Mouse (Mus musculus): ENCODE measurements around the gene Rsrc1. TPM values are rescaled to one million over a fixed set of nuclear protein-coding genes. Genes with fewer than 3 reads are reported as not detected.

The Rsrc1 gene
- polyA plus RNA-seq, 1 experiment from 2014 or later = 21.3 TPM

DNA sequence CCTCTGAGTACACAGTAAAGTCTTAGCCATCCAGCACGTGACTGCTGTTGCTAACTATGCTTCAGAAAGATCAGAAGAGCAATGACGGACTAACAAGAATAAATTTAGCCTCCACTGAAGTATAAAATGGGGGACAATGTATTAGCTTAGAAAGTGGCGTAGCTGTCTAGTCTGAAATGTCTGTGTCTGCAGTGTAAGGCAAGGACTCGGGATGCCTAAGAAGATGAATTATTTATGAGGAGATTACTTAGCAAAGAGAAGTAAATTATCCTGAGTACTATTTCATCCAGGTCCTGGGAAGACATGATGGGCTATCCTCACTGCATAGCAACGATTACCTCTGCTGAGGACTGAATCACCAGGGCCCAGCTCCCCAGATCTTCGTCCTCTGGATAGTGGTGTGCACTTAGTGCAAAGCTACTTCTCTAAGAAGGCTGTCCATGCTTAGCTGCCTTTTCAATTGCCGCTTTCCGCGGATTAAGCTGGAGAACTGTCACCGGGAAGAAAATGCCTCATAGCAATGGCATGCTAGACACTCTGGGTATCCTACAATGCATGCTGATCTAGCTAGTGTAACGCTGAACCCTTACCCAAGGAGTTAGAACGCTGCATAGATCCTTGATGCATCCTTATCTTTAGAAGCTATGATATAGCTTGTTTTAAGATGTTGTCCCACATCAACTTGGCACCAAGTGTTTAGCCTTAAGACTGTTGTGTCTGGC lies 370.4 kb downstream of the Rsrc1 start:
- Histone ChIP-seq H3K4me3 (no peak overlapping the region), H3K4me2 (no peak overlapping the region), H3K27ac (no peak overlapping the region), H3K27me3 (no peaks in the 10 kb centered on the region), H3K9ac (no peak overlapping the region), H3K36me3 (0 out of 2 replicates have a peak, but pooled peaks cover 2% of the 10 kb centered on the region), H3K4me1 (replicated peaks) (no peaks in the 10 kb centered on the region), H3K9me3 (replicated peaks) (no peaks in the 10 kb centered on the region)
- WGBS = 70% methylated on average over 12 of the region's 12 CpGs
- ATAC-seq (replicated peaks; ENCODE audit: insufficient number of reproducible peaks, insufficient read depth, low FRiP score, low read depth) = no peak

DNA sequence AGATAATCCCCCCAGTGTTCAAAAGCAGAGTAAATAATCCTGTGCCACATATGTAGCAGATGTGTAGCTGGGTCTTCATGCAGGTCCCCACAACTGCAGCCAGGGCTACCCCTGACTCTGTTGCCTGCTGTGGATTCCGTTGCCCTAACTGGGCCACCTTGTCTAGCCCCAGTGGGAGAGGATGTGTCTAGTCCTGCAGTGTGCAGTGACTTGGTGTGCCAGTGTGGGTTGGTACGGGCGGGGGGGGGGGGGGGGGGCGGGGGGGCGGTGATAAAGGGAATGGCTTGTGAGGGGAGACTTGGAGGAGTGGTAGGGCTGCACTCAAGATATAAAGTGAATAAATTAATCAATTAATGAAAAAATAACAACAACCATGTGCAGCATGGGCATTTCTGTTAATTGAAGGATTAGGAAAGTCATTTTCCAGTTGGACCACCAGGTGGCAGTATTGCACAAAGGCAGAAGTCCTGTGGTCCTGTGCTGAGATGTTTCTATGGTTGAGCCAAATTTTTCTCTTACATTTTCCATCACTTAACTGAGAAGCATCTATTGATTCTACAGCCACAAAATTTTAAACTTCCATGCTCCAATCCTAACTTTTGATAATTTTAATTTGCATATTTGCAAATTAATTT lies 371.1 kb downstream of the Rsrc1 start:
- 24% methylated on average over 4 of the region's 5 CpGs for WGBS
- Histone ChIP-seq H3K36me3 (0 out of 2 replicates have a peak, but pooled peaks cover 7% of the 10 kb centered on the region), H3K27ac (no peak overlapping the region), H3K9ac (no peak overlapping the region), H3K4me3 (no peak overlapping the region), H3K27me3 (no peaks in the 10 kb centered on the region), H3K4me2 (no peak overlapping the region), H3K4me1 (replicated peaks) (no peaks in the 10 kb centered on the region), H3K9me3 (replicated peaks) (no peaks in the 10 kb centered on the region)
- 0 out of 2 replicates have a peak, but pooled peaks have one; percentile 31 for ATAC-seq (replicated peaks; ENCODE audit: insufficient number of reproducible peaks, insufficient read depth, low FRiP score, low read depth)

DNA sequence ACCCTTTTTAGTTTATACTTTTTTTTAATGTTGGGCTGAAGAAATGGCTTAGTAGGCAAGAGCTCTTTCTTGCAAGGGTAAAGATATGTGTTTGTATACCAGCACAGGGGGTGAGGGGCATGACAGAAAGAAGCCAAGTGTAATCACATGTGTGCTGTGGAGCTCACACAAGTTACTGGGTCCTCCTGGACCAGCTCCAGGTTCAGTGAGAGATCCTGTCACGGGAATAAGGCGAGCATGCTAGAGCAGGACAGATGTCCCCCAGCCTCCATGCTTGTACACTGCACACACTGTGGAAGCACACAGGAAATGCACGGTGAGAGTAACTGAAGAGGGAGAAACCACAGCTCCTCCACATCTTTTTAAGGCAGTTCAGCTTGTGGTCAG lies 371.6 kb downstream of the Rsrc1 start:
- ATAC-seq (replicated peaks; ENCODE audit: insufficient number of reproducible peaks, insufficient read depth, low FRiP score, low read depth) = no peak
- H3K27ac ChIP-seq = no peak overlapping the region; the same call in 1 of the 2 replicates
- 76% methylated on average over 3 of the region's 3 CpGs for WGBS
- no peak overlapping the region for H3K4me2 ChIP-seq
- no peaks in the 10 kb centered on the region for H3K4me1 ChIP-seq (replicated peaks)
- H3K9ac ChIP-seq = no peak overlapping the region
- H3K4me3 ChIP-seq = no peak overlapping the region
- H3K27me3 ChIP-seq = no peaks in the 10 kb centered on the region
- H3K36me3 ChIP-seq = 0 out of 2 replicates have a peak, but pooled peaks cover 12% of the 10 kb centered on the region
- H3K9me3 ChIP-seq (replicated peaks) = no peaks in the 10 kb centered on the region

DNA sequence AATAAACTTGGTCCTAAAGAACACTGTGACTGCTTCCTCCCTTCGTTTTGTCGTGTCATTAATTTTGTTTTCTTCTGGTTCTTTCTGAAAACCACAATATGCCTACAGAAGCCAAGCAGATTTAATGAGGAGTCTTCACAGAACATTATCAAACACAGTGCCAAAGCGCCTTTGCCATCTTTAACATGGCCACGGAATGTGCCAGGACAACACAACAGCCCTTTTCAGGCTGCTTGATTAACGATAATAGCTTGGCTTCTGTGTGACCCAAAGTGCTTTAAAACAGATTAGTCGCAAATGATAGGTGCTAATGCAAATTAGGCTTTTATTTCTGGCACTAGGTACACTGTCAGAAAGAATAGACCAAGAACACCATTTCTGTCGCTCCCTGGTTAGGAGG lies 377.2 kb downstream of the Rsrc1 start:
- Histone ChIP-seq H3K27me3 (no peaks in the 10 kb centered on the region), H3K27ac (no peak overlapping the region), H3K4me2 (no peak overlapping the region), H3K4me1 (replicated peaks) (no peaks in the 10 kb centered on the region), H3K4me3 (no peak overlapping the region), H3K36me3 (0 out of 2 replicates have a peak, but pooled peaks cover 13% of the 10 kb centered on the region), H3K9me3 (replicated peaks) (no peaks in the 10 kb centered on the region), H3K9ac (no peak overlapping the region)
- no peak for ATAC-seq (replicated peaks; ENCODE audit: insufficient number of reproducible peaks, insufficient read depth, low FRiP score, low read depth)
- 83% methylated on average over 7 of the region's 7 CpGs for WGBS

DNA sequence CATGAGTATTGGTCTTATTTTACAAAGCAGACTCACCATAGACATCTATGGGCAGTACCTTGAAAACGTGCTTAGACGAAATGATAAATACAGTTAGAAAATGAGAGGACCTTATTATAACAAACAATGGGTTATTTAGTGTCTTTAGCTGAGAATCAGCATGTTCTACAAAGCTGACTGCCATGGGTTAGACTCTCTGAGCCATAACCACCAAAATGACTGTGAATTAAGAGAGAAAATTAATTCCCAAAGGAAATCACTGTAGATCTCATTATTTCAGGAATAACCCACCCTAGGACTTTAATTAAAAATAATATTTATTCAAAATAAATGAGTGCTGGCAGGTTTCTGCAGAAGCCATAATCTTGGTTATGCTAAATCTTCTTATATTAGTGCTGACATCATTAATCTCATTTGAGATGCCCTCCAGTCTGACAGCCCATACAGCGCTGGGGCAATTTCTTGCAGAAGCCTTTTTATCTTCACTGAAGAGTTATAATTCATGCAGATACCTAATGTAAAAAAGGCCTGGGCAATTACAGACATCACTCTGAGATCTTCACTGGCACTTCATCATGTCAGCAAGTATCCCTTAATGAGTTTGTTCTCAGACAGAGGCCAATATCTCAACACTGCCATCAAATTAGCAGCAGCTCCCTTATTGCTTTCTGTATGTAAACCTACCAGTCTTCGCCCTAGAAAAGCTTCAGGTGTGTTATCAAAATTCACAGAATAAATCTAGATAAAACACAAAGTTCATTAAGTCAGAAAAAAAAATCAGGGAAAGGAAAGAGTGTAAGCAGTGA lies 385.1 kb downstream of the Rsrc1 start:
- Histone ChIP-seq H3K36me3 (no peaks in the 10 kb centered on the region), H3K9ac (no peak overlapping the region), H3K4me2 (no peak overlapping the region), H3K27ac (no peak overlapping the region), H3K27me3 (no peaks in the 10 kb centered on the region), H3K4me3 (no peak overlapping the region), H3K9me3 (replicated peaks) (no peaks in the 10 kb centered on the region), H3K4me1 (replicated peaks) (peaks cover 21% of the 10 kb centered on the region)
- no peak for ATAC-seq (replicated peaks; ENCODE audit: insufficient number of reproducible peaks, insufficient read depth, low FRiP score, low read depth)
- 74% methylated on average over 4 of the region's 4 CpGs for WGBS

DNA sequence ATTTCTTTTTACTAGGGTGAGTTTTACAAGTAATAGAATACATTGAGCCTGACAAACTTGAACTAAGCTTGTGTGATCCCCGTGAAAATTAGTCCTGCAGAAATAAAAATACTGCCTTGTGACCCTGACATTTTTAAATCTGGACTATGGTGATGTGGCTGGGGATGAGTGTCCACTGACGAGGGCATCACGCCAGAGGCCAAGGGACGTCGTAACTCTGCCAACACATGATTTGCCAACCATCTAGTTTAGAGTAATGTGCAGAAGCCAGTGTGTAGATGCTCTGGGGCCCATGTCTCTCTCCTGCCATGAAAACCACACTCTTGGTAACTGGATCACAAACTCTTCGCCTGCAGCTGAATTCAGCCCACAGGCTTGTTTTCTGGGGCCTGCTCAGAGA lies 386.3 kb downstream of the Rsrc1 start:
- Histone ChIP-seq H3K4me2 (no peak overlapping the region), H3K9ac (no peak overlapping the region), H3K27me3 (no peaks in the 10 kb centered on the region), H3K4me1 (replicated peaks) (peaks cover 29% of the 10 kb centered on the region), H3K4me3 (no peak overlapping the region), H3K36me3 (no peaks in the 10 kb centered on the region), H3K9me3 (replicated peaks) (no peaks in the 10 kb centered on the region), H3K27ac (no peak overlapping the region; the same call in 1 of the 2 replicates)
- no peak for ATAC-seq (replicated peaks; ENCODE audit: insufficient number of reproducible peaks, insufficient read depth, low FRiP score, low read depth)
- WGBS = 64% methylated on average over 6 of the region's 6 CpGs

DNA sequence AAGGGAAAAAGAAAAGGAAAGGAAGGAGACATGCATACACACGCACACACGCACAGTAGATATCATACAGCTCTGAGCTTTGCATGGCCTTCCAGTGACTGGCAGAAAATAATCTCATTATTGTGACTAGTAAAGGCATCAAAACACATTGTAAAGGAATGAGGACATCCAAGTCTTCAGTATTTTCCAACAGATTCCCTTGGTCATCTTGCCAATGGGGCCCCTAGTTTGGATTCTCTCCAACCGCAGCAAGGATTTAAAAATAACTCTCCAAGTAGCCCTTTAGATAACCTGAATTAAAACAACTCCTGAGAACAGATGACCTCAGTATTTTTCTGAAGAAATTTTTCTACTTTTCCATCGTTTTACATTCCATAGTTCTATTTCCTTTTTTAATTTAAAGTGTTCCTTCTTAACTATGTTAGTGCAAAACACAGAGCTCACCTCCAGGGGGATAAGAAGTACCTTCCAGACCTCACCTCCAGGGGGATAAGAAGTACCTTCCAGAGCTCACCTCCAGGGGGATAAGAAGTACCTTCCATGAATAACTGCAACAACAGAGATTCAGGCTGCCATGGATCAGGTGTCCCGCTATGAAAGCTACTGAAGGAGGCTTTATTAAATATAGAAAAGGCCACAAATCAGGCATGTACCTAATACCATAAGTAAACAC lies 388.4 kb downstream of the Rsrc1 start:
- 44% methylated on average over 5 of the region's 5 CpGs for WGBS
- H3K4me3 ChIP-seq = no peak overlapping the region
- no peaks in the 10 kb centered on the region for H3K36me3 ChIP-seq
- peak overlapping the region; percentile 71 for H3K27ac ChIP-seq
- H3K9ac ChIP-seq = no peak overlapping the region
- no peaks in the 10 kb centered on the region for H3K9me3 ChIP-seq (replicated peaks)
- no peak for ATAC-seq (replicated peaks; ENCODE audit: insufficient number of reproducible peaks, insufficient read depth, low FRiP score, low read depth)
- no peaks in the 10 kb centered on the region for H3K27me3 ChIP-seq
- H3K4me2 ChIP-seq = peak overlapping the region; percentile 34
- H3K4me1 ChIP-seq (replicated peaks) = peaks cover 29% of the 10 kb centered on the region

DNA sequence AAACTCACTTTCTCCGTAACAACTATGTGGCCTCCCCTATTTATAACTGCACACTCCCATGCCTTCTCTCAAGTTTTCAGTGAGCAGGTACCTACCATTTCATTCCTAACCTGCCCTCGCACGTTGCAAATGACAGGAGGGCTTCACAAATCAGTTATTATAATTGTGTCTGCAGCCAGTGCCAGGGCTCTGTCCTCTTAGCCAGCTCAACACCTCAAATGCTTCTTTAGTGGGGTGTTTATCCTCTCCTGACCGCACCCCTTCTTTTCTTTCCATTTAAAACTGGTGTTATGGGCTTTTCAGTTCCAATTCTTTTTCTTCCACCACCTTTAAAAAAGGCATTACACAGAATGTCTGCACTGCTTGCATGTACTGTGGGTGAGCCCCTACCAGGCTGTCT lies 391.0 kb downstream of the Rsrc1 start:
- Histone ChIP-seq H3K36me3 (no peaks in the 10 kb centered on the region), H3K4me3 (no peak overlapping the region), H3K4me2 (peak overlapping the region; percentile 41), H3K9ac (no peak overlapping the region), H3K4me1 (replicated peaks) (peaks cover 31% of the 10 kb centered on the region), H3K9me3 (replicated peaks) (no peaks in the 10 kb centered on the region), H3K27ac (peak overlapping the region; percentile 91), H3K27me3 (no peaks in the 10 kb centered on the region)
- 44% methylated on average over 4 of the region's 4 CpGs for WGBS
- ATAC-seq (replicated peaks; ENCODE audit: insufficient number of reproducible peaks, insufficient read depth, low FRiP score, low read depth) = no peak

DNA sequence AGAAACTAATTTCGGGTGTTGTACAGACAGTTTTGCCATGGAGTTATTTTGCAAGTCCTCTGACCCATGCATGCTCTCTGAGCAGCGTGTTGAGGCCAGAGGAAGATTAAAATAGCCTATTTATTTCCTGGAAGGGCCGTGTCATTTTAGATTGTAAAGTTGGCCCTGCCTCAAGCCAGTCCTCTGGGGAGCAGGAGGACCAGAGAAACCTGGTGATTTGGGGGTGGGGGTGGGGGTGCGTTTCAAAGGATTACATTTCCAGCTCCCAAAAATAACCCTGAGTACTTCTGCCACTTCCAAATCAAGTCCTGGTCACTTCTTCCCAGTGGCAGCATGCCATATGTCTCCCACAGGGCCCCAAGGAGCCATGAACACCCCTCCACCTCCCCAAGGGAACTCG lies 391.6 kb downstream of the Rsrc1 start:
- H3K27ac ChIP-seq = peak overlapping the region; percentile 91
- no peak overlapping the region for H3K4me3 ChIP-seq

DNA sequence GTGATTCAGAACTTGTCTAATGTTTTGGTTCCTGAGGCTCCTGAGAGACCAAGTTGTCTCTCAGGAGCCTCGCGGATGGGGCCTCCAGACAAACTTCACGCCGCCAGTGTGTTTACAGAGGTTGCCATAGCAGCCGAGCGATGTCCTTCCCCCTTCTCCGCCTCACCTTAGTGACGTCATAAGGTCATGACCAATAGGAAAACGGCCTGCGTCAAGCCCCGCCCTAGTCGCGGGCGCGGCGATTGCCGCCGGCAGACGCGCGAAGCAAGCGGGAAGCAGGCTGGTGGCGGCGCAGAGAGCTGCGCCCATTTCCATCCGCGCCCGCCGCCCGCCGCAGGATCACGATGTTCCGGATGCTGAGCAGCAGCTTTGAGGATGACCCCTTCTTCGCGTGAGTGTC lies 392.7 kb downstream of the Rsrc1 start, which contains the start of gene Mlf1:
Mlf1 (plus strand) TSS at position 226 of the 400 bp plus-strand sequence.
- ATAC-seq (replicated peaks; ENCODE audit: insufficient number of reproducible peaks, insufficient read depth, low FRiP score, low read depth) = peak; percentile 87
- H3K27me3 ChIP-seq = no peaks in the 10 kb centered on the region
- WGBS = under 1% methylated on average over 35 of the region's 35 CpGs

More for the DNA sequence above, 391.6 kb downstream of the Rsrc1 start:
- peak; percentile 51 for ATAC-seq (replicated peaks; ENCODE audit: insufficient number of reproducible peaks, insufficient read depth, low FRiP score, low read depth)
- Histone ChIP-seq H3K36me3 (no peaks in the 10 kb centered on the region), H3K9me3 (replicated peaks) (no peaks in the 10 kb centered on the region), H3K4me1 (replicated peaks) (peaks cover 28% of the 10 kb centered on the region), H3K9ac (no peak overlapping the region), H3K27me3 (no peaks in the 10 kb centered on the region), H3K4me2 (peak overlapping the region; percentile 41)
- WGBS = 29% methylated on average over 5 of the region's 5 CpGs

DNA sequence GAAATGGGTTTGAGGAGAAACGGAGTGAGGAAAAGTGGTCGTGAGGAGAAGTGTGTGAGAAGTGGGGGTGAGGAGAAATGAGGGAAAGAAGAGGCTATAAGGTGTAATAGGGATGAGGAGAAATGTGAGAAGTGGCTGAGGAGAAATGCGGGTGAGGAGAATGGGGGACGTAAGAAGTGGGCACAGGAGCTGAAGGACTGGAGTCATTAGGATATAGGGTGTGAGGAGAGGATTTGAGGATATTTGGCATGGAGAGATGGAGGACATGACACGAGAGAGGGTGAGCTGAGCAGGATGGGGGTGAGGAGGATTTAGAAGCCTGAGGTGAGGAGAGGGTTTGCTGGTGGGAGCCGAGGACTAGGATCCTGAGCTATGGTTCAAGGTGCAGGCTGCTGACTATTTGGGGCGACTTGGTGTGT lies 393.2 kb downstream of the Rsrc1 start:
- Histone ChIP-seq H3K27ac (peak overlapping the region; percentile 74), H3K27me3 (no peaks in the 10 kb centered on the region), H3K36me3 (no peaks in the 10 kb centered on the region), H3K4me3 (peak overlapping the region; percentile 71), H3K9ac (peak overlapping the region; percentile 68), H3K9me3 (replicated peaks) (no peaks in the 10 kb centered on the region), H3K4me1 (replicated peaks) (peaks cover 22% of the 10 kb centered on the region), H3K4me2 (peak overlapping the region; percentile 85)
- WGBS = 25% methylated on average over 7 of the region's 7 CpGs
- ATAC-seq (replicated peaks; ENCODE audit: insufficient number of reproducible peaks, insufficient read depth, low FRiP score, low read depth) = no peak

More for the DNA sequence above, 392.7 kb downstream of the Rsrc1 start, which contains the start of gene Mlf1:
- Histone ChIP-seq H3K4me2 (peak within 1 kb of the TSS; percentile 85), H3K4me1 (replicated peaks) (peaks cover 24% of the 10 kb centered on the region), H3K9ac (peak within 1 kb of the TSS; percentile 68), H3K9me3 (replicated peaks) (no peaks in the 10 kb centered on the region), H3K27ac (peak within 1 kb of the TSS; percentile 91), H3K4me3 (peak within 1 kb of the TSS; percentile 71), H3K36me3 (no peaks in the 10 kb centered on the region)

Measured in heart, embryonic 15.5 days (tissue).